ENCODE assay signal across 9 mouse cellular contexts in genomic region chr1:102628061-102628460, GRCm38 (mm10).
A peak's percentile ranks its signal among the peaks of the same experiment; 100 is the strongest.
DNase-seq lines count a peak whose midpoint lies in the region; ATAC-seq and TF ChIP-seq lines count a peak whose summit lies in the region.
"Had no signal": no experiment of that assay in that cellular context is flagged by ENCODE, and none has a peak within 500 bp of the region (broad histone marks: within the 10 kb centered on the region; RNA-seq: fewer than 3 reads in every experiment).

No protein-coding gene starts in this region.

- H3K9ac ChIP-seq in hindbrain, embryonic 11.5 days (ENCODE audit: low read depth, low read length): no peak overlapping the region
- H3K9ac ChIP-seq in lung, embryonic 14.5 days: no peak overlapping the region

- peak; percentile 60 for DNase-seq in MN1 (ENCODE audit: low spot score)
- peak; percentile 91 to 94 for DNase-seq in cerebellum, postnatal 10 days
- peak; percentile 88 to 99 for DNase-seq in frontal cortex, postnatal 14 days (ENCODE audit: low spot score in 2 of 2)
- peak; percentile 89 for DNase-seq in hindbrain, embryonic 11.5 days (ENCODE audit: low spot score)
- DNase-seq in layer of hippocampus, adult 9-10 months (ENCODE audit: low spot score): peak; percentile 100
- peak; percentile 91 for DNase-seq in lung, embryonic 14.5 days
- peak; percentile 100 for DNase-seq in ovary, postnatal 10 days (ENCODE audit: low spot score)
- peak; percentile 87 to 95 for DNase-seq in thymus, postnatal 10 days (ENCODE audit: low spot score in 2 of 2)

- H3K4me3 ChIP-seq in hindbrain, embryonic 11.5 days (ENCODE audit: low read depth, low read length): no peak overlapping the region
- no peak overlapping the region for H3K4me3 ChIP-seq in lung, embryonic 14.5 days (ENCODE audit: low read depth, low read length)
- H3K4me3 ChIP-seq: erythroblast, embryonic 14.5 days had no signal

- no peak overlapping the region for H3K4me2 ChIP-seq in hindbrain, embryonic 11.5 days (replicated peaks; ENCODE audit: low read depth, low read length)
- H3K4me2 ChIP-seq in lung, embryonic 14.5 days: no peak overlapping the region

- 73% methylated on average over 7 of the region's 7 CpGs for WGBS in hindbrain, embryonic 11.5 days
- 78% methylated on average over 7 of the region's 7 CpGs for WGBS in lung, embryonic 14.5 days

- H3K27ac ChIP-seq in hindbrain, embryonic 11.5 days (ENCODE audit: low read depth, low read length): no peak overlapping the region
- no peak overlapping the region for H3K27ac ChIP-seq in lung, embryonic 14.5 days (ENCODE audit: low read depth)

- H3K4me1 ChIP-seq in hindbrain, embryonic 11.5 days (replicated peaks; ENCODE audit: control insufficient read depth, insufficient read depth, low read length): no peaks in the 10 kb centered on the region
- no peaks in the 10 kb centered on the region for H3K4me1 ChIP-seq in lung, embryonic 14.5 days (ENCODE audit: insufficient read depth)

- TF ChIP-seq CTCF in lung, embryonic 14.5 days (IDR thresholded peaks at IDR 0.05; ENCODE audit: low read depth): no peak

- H3K9me3 ChIP-seq in hindbrain, embryonic 11.5 days (ENCODE audit: control insufficient read depth, low read length): no peaks in the 10 kb centered on the region
- H3K9me3 ChIP-seq in lung, embryonic 14.5 days (ENCODE audit: low read depth, low read length): no peaks in the 10 kb centered on the region

- peak; percentile 96 for ATAC-seq in hindbrain, embryonic 11.5 days (ENCODE audit: low FRiP score)
- peak; percentile 100 for ATAC-seq in lung, embryonic 14.5 days (ENCODE audit: insufficient read depth)

- no peaks in the 10 kb centered on the region for H3K27me3 ChIP-seq in hindbrain, embryonic 11.5 days (ENCODE audit: control insufficient read depth, insufficient read depth, low read length)
- H3K27me3 ChIP-seq in lung, embryonic 14.5 days (ENCODE audit: insufficient read depth, low read length): no peaks in the 10 kb centered on the region

- H3K36me3 ChIP-seq in hindbrain, embryonic 11.5 days (ENCODE audit: control insufficient read depth, insufficient read depth, low read length): no peaks in the 10 kb centered on the region
- no peaks in the 10 kb centered on the region for H3K36me3 ChIP-seq in lung, embryonic 14.5 days (ENCODE audit: insufficient read depth)
